Comparison of ENCODE assay signal across 16 mouse cellular contexts in the genomic region with DNA sequence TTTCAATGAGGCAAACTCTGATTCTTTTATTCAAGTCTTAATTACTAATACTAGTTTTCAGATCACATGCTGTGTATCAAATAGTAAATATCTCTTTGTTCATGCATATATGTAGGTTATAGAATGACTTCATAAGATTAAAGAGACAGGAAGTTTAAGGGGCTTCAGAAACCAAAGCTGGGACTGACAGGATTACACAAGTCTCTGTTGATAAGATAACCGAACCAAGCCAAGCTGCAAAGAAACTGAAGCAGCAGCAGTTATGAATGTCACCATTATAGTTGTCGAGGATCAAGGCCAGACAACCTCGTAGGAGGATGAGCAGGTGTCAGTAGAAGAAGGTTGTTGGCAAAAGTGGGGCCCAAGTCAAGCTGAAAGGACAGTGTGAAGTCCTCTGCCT.
"Had no signal": no experiment of that assay in that cellular context is flagged by ENCODE, and none has a peak within 500 bp of the region (broad histone marks: within the 10 kb centered on the region; RNA-seq: fewer than 3 reads in every experiment).

No protein-coding gene starts in this region.

- H3K4me2 ChIP-seq: neural tube, embryonic 13.5 days; neural tube, embryonic 15.5 days; stomach, embryonic 15.5 days had no signal

- H3K27ac ChIP-seq: neural tube, embryonic 13.5 days; neural tube, embryonic 15.5 days; stomach, embryonic 15.5 days; stomach, postnatal 0 days had no signal

- H3K9ac ChIP-seq: neural tube, embryonic 13.5 days; neural tube, embryonic 15.5 days; stomach, embryonic 15.5 days had no signal

- H3K9me3 ChIP-seq: neural tube, embryonic 13.5 days; neural tube, embryonic 15.5 days; stomach, embryonic 15.5 days had no signal

- H3K27me3 ChIP-seq: neural tube, embryonic 13.5 days; neural tube, embryonic 15.5 days; stomach, embryonic 15.5 days had no signal

- DNase-seq: retina, postnatal 1 day; right cerebral cortex, adult 18-20 months; right cerebral cortex, postnatal 14 days; right cerebral cortex, postnatal 25 days; right cerebral cortex, postnatal 4 days; spleen, adult 18-20 months; thymus, adult 18-20 months; thymus, adult 2 months; thymus, postnatal 14 days; thymus, postnatal 25 days; thymus, postnatal 36 days; thymus, postnatal 4 days had no signal

- H3K36me3 ChIP-seq: neural tube, embryonic 13.5 days; neural tube, embryonic 15.5 days; stomach, embryonic 15.5 days had no signal

- H3K4me3 ChIP-seq: neural tube, embryonic 13.5 days; neural tube, embryonic 15.5 days; stomach, embryonic 15.5 days had no signal
